Mouse (Mus musculus) intestine, embryonic 14.5 days (tissue): ENCODE results near the gene Dmgdh. TPM values are rescaled to one million over a fixed set of nuclear protein-coding genes. Genes with fewer than 3 reads are reported as not detected.
A peak's percentile ranks its signal among the peaks of the same experiment; 100 is the strongest.

Source experiments
- ATAC-seq: fragments of 200-750 bp; cut with Nextera tagmentation; replicated peaks from 2 replicates; pipeline ENCODE4 v1.8.0; 2017; ENCODE audit warnings: low read depth, moderate number of reproducible peaks, moderate TSS enrichment, moderate library complexity; ENCODE audit not compliant: low FRiP score, low TSS enrichment
- DNase-seq: peaks from one replicate; pipeline ENCODE4 v3.0.0-alpha.2; 2018; ENCODE audit warnings: low spot score
- H3K27ac ChIP-seq: fragments of 300-500 bp; sonication (generic); 2 replicates; pipeline ENCODE4 v1.5.1; 2014; ENCODE audit warnings: low read depth, mild to moderate bottlenecking, control low read depth
- H3K27me3 ChIP-seq: fragments of 300-500 bp; sonication (generic); replicated peaks from 2 replicates; pipeline ENCODE4 v1.6.1; 2014; ENCODE audit warnings: low read length, control low read depth; ENCODE audit not compliant: control insufficient read depth, insufficient read depth
- H3K36me3 ChIP-seq: fragments of 300-500 bp; sonication (generic); 2 replicates; pipeline ENCODE4 v1.6.1; 2014; ENCODE audit warnings: low read length, control low read depth; ENCODE audit not compliant: control insufficient read depth, insufficient read depth
- H3K4me1 ChIP-seq: fragments of 300-500 bp; sonication (generic); replicated peaks from 2 replicates; pipeline ENCODE4 v1.6.1; 2014; ENCODE audit warnings: low read length, control low read depth, mixed read lengths; ENCODE audit not compliant: control insufficient read depth, insufficient read depth
- H3K4me2 ChIP-seq: fragments of 300-500 bp; sonication (generic); 2 replicates; pipeline ENCODE4 v1.6.1; 2014; ENCODE audit warnings: low read length
- H3K4me3 ChIP-seq: fragments of 300-500 bp; sonication (generic); 2 replicates; pipeline ENCODE4 v1.5.1; 2014; ENCODE audit warnings: low read depth, low read length, control low read depth, mixed read lengths
- H3K9ac ChIP-seq: fragments of 300-500 bp; sonication (generic); 2 replicates; pipeline ENCODE4 v1.6.1; 2014; ENCODE audit warnings: mild to moderate bottlenecking, low read length
- H3K9me3 ChIP-seq: fragments of 300-500 bp; sonication (generic); 2 replicates; pipeline ENCODE4 v1.6.1; 2016; ENCODE audit warnings: low read length, control low read depth; ENCODE audit not compliant: control insufficient read depth
- WGBS: fragments of 180-500 bp; shearing (Covaris S2); extraction: QIAGEN DNeasy Blood & Tissue Kit; methylation state at CpG from one replicate; pipeline ENCODE4 v1.1.7; 2014; 5-methylcytosine and 5-hydroxymethylcytosine counted together
- polyA plus RNA-seq: library from polyadenylated mRNA; unstranded; fragments of >200 nt; fragmentation: Nextera tagmentation; extraction: Ambion mirVana; gene quantifications from 2 replicates; pipeline ENCODE4 v1.2.1, GENCODE M21; 2014

The Dmgdh gene
- polyA plus RNA-seq, 1 experiment from 2014 or later = 0.11 TPM

- no peaks in the 10 kb centered on the region for H3K36me3 ChIP-seq
- no peaks in the 10 kb centered on the region for H3K9me3 ChIP-seq
- H3K4me2 ChIP-seq = peak overlapping the region; percentile 96
- ATAC-seq = peak; percentile 56
- peak overlapping the region; percentile 68 for H3K4me3 ChIP-seq
- peaks cover 10% of the 10 kb centered on the region; the same call in 1 of the 2 replicates for H3K4me1 ChIP-seq
- no peak for DNase-seq
- H3K9ac ChIP-seq = peak overlapping the region; percentile 76
- H3K27ac ChIP-seq = no peak overlapping the region
- 28% methylated on average over 8 of the region's 8 CpGs for WGBS
- H3K27me3 ChIP-seq = no peaks in the 10 kb centered on the region
Measured at GRCm38 (mm10) chr13:93772279-93772636, 98.0 kb downstream of the Dmgdh start.

- Histone ChIP-seq H3K4me3 (peak overlapping the region; percentile 68; the same call in 1 of the 2 replicates), H3K27ac (no peak overlapping the region), H3K4me1 (peaks cover 10% of the 10 kb centered on the region; the same call in 1 of the 2 replicates), H3K9me3 (no peaks in the 10 kb centered on the region), H3K4me2 (peak overlapping the region; percentile 96), H3K27me3 (no peaks in the 10 kb centered on the region), H3K36me3 (no peaks in the 10 kb centered on the region), H3K9ac (no peak overlapping the region)
- DNase-seq (no peak), ATAC-seq (no peak)
- 65% methylated on average over 7 of the region's 7 CpGs for WGBS
Measured at GRCm38 (mm10) chr13:93772861-93773260, 98.6 kb downstream of the Dmgdh start.

GRCm38 (mm10) chr13:93773704-93774315 lies 99.6 kb downstream of the Dmgdh start:
- Histone ChIP-seq H3K4me3 (no peak overlapping the region), H3K4me2 (no peak overlapping the region), H3K27ac (no peak overlapping the region), H3K9me3 (no peaks in the 10 kb centered on the region), H3K9ac (no peak overlapping the region), H3K27me3 (no peaks in the 10 kb centered on the region), H3K36me3 (no peaks in the 10 kb centered on the region), H3K4me1 (peaks cover 10% of the 10 kb centered on the region; the same call in 1 of the 2 replicates)
- ATAC-seq (no peak), DNase-seq (no peak)
- 66% methylated on average over 7 of the region's 7 CpGs for WGBS

GRCm38 (mm10) chr13:93782823-93783222 lies 108.6 kb downstream of the Dmgdh start:
- H3K4me2 ChIP-seq = no peak overlapping the region
- no peaks in the 10 kb centered on the region for H3K4me1 ChIP-seq
- no peak overlapping the region for H3K27ac ChIP-seq
- no peaks in the 10 kb centered on the region for H3K36me3 ChIP-seq
- WGBS = 90% methylated on average over 5 of the region's 5 CpGs
- no peak for DNase-seq
- no peak overlapping the region for H3K4me3 ChIP-seq
- H3K9ac ChIP-seq = no peak overlapping the region
- no peaks in the 10 kb centered on the region for H3K9me3 ChIP-seq
- no peak for ATAC-seq
- H3K27me3 ChIP-seq = no peaks in the 10 kb centered on the region

- H3K4me1 ChIP-seq = no peaks in the 10 kb centered on the region
- no peaks in the 10 kb centered on the region for H3K36me3 ChIP-seq
- no peaks in the 10 kb centered on the region for H3K27me3 ChIP-seq
- WGBS = 74% methylated on average over 3 of the region's 3 CpGs
- no peak overlapping the region for H3K9ac ChIP-seq
- H3K27ac ChIP-seq = no peak overlapping the region
- no peak overlapping the region for H3K4me2 ChIP-seq
- no peak for DNase-seq
- H3K9me3 ChIP-seq = no peaks in the 10 kb centered on the region
- no peak for ATAC-seq
- no peak overlapping the region for H3K4me3 ChIP-seq
Measured at GRCm38 (mm10) chr13:93785329-93785728, 111.1 kb downstream of the Dmgdh start.

- no peak overlapping the region for H3K4me2 ChIP-seq
Measured at GRCm38 (mm10) chr13:93786051-93786450, 111.8 kb downstream of the Dmgdh start.

GRCm38 (mm10) chr13:93787647-93788046 lies 113.4 kb downstream of the Dmgdh start:
- H3K4me1 ChIP-seq = no peaks in the 10 kb centered on the region
- no peaks in the 10 kb centered on the region for H3K27me3 ChIP-seq
- no peak overlapping the region for H3K4me3 ChIP-seq
- H3K4me2 ChIP-seq = no peak overlapping the region
- H3K27ac ChIP-seq = no peak overlapping the region
- no peak overlapping the region for H3K9ac ChIP-seq
- ATAC-seq (no peak), DNase-seq (no peak)
- H3K36me3 ChIP-seq = no peaks in the 10 kb centered on the region
- WGBS = 44% methylated on average over 8 of the region's 8 CpGs
- no peaks in the 10 kb centered on the region for H3K9me3 ChIP-seq

More at GRCm38 (mm10) chr13:93786051-93786450, 111.8 kb downstream of the Dmgdh start:
- no peak overlapping the region for H3K9ac ChIP-seq
- no peak for ATAC-seq
- H3K27ac ChIP-seq = no peak overlapping the region
- no peak for DNase-seq
- no peaks in the 10 kb centered on the region for H3K9me3 ChIP-seq
- no peaks in the 10 kb centered on the region for H3K4me1 ChIP-seq
- no peak overlapping the region for H3K4me3 ChIP-seq
- H3K36me3 ChIP-seq = no peaks in the 10 kb centered on the region
- 66% methylated on average over 2 of the region's 2 CpGs for WGBS
- no peaks in the 10 kb centered on the region for H3K27me3 ChIP-seq

GRCm38 (mm10) chr13:93792945-93793642 lies 118.9 kb downstream of the Dmgdh start:
- Histone ChIP-seq H3K27me3 (no peaks in the 10 kb centered on the region), H3K4me3 (no peak overlapping the region), H3K9me3 (no peaks in the 10 kb centered on the region), H3K9ac (no peak overlapping the region), H3K27ac (no peak overlapping the region), H3K4me2 (no peak overlapping the region), H3K4me1 (no peaks in the 10 kb centered on the region; the same call in 1 of the 2 replicates), H3K36me3 (no peaks in the 10 kb centered on the region)
- ATAC-seq (peak; percentile 59; the same call in 1 of the 2 replicates), DNase-seq (peak; percentile 60)
- 45% methylated on average over 11 of the region's 11 CpGs for WGBS
